Mouse (Mus musculus) R1 (cell line): ENCODE measurements around the gene Olfr700.
A peak's percentile ranks its signal among the peaks of the same experiment; 100 is the strongest.

Source experiments
- DNase-seq: peaks from one replicate; pipeline ENCODE4 v3.0.0-alpha.2; 2018; ENCODE audit warnings: low read depth, low spot score

Gene Olfr700

DNA sequence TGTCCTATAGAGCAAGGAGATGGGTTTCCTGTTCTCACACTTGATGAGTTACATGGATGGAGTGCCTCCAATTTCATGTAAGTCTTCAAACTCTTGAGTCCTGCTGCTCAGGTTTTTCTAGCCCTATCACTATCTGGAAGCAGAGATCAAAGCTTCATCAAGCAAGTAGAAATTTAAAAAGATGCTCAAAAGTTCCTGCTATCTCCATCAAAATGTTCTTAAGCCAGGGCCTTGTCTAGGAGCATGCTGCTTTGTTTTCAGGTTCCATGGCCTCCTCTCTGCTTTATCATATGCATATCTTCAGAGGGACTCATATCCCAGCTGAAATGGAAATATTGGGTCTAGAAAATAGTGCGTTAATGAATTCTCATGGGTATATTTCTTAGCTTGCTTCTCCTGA lies at the start of gene Olfr700:
TSS of gene Olfr700 (minus strand) at position 101 of the 400 bp plus-strand sequence.
- DNase-seq = no peak

DNA sequence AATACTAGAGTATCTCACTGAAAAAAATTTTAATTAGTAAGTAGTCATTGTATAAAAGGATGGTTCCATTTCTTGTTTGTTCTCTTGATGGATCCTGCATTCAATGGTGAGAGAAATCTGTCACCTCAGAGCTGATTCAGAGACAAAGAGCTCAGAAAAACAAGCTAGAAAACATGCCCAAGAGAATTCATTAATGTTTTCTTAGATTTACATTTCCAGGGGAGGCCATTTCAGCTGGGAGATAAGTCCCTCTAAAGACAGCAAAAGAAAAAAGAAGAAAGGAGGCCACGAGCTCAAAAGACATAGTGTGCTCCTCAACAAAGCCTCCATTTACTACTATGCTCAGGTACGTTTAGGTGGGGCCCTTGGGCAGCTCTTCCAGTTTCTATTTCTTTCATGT lies 34.4 kb upstream of the Olfr700 start, which contains the start of gene Olfr703:
TSS of gene Olfr703 (plus strand) at position 301 of the 400 bp plus-strand sequence.
- no peak for DNase-seq

DNA sequence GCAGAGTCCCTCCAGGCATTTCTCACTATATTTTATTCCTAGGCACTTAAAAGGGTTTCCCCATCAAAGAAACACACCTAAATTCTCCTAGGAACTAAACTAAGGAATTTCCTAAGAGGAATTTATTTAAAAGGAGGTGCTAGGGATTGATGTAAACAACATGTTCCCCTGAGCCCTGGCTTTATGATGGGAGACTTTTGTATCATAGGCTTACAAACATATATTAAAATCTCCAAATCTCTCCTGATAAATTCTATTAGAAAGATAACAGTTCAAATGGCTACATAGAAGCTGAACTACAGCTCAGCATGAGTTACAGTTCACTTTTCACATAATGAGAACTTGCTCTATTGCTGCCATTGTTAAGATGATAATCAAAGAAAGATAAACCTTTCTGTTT lies 25.2 kb upstream of the Olfr700 start, which contains the start of gene Olfr702:
TSS of gene Olfr702 (minus strand) at position 101 of the 400 bp plus-strand sequence.
- no peak for DNase-seq

DNA sequence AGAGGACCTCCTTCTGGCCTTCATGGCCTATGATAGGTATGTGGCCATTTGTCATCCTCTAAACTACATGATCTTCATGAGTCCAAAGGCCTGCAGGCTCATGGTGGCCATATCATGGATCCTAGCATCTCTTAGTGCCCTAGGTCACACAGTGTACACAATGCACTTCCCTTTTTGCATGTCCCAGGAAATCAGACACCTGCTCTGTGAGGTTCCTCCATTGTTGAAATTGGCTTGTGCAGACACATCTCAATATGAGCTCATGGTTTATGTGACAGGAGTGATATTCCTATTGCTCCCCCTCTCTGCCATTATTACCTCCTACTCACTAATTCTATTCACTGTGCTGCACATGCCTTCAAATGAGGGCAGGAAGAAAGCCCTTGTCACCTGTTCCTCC lies 9.8 kb upstream of the Olfr700 start:
- no peak for DNase-seq

DNA sequence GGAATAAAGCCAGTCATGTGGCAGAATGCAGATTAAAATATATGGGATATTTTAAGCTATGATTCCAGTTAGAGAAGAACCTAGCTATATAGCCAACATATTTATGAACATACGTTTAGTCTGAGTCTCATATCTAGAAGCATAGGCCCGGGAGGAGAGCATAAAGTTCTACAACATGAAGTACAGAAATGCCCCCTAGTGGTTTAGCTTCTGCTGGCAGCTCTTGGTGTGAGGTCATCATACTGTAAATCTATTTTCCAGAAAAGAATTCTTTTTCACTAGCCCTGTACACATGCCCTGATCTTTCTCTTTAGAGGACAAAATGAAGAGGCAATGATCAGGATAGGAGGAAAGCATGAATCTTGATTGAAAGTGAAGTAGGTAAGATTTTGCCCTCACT lies 7.1 kb upstream of the Olfr700 start:
- peak; percentile 33 for DNase-seq

DNA sequence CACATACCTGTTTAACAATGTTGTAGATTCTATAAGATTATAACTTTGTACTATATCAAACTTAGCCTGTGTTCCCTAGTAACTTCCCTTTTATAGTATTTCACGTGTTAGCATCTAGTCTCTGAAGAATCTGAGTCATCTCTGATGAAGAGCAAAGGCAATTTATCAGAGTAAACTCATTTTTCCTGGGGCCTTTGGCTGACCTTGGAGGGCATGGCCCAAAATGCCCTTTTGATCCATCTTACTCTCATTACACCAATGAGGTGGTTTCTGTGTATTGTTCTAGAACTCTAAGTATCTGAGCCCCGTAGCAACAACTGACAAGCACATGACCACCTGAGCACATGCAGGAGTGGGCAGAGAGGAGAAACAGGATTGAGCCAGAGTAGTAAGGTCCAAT lies 5.2 kb upstream of the Olfr700 start, which contains the start of gene Olfr701:
TSS of gene Olfr701 (plus strand) at position 301 of the 400 bp plus-strand sequence.
- no peak for DNase-seq

DNA sequence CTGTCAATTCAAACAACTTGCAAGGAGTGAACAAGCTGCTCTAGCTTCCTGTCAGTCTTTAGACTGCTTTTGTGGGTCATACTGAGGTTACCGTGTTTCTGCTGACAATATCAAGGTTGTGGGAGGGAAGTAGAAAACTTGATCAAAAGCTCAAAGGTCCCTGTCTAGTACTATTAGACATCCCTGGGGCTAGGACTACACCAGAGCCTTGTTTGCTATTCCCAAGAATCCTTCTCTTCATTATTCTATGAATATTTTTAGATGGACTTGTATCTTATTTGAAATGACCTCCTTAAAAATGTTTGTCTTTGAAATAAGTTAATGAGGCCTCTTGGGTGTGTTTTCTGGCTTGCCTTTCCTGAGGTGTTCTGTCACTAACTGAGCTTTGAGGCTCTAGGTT lies 15.5 kb downstream of the Olfr700 start, which contains the start of gene Olfr699:
TSS of gene Olfr699 (minus strand) at position 101 of the 400 bp plus-strand sequence.
- no peak for DNase-seq

DNA sequence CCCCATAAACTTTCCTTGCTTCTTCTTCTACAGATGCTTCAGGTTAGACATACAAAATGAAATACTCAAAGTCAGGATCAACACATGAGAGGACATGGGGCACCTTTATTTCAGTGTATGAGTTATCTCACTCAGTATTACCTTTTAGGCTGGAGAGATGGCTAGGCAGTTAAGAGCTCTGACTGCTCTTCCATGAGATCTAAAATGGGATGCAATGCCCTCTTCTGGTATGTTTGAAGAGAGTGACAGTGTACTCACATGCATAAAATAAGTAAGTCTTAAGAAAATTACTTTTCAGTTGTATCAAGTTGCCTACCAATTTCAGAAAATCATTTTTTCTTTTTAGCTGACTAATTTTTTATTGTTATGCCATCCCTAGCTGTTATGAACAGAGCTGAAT lies 20.3 kb downstream of the Olfr700 start:
- DNase-seq = no peak

DNA sequence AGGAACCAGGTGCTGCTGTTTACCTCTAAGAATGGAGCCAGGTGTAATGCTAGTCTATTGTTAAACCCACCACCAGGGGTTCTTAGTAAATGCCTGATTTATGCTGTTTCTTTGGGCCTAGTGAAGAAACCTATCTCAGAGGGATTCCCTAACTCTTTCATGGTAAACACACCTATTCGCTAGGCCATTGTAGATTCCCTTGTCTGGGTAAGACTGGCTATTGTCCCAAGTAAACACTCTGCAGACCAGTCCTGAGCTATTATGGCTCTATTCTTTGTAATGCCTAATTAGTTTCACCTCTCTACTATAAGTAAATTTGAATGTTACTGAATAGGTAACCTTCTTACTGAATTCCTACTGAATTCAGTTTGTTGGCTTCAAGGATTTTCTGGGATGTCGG lies 47.6 kb downstream of the Olfr700 start:
- DNase-seq = peak; percentile 84

DNA sequence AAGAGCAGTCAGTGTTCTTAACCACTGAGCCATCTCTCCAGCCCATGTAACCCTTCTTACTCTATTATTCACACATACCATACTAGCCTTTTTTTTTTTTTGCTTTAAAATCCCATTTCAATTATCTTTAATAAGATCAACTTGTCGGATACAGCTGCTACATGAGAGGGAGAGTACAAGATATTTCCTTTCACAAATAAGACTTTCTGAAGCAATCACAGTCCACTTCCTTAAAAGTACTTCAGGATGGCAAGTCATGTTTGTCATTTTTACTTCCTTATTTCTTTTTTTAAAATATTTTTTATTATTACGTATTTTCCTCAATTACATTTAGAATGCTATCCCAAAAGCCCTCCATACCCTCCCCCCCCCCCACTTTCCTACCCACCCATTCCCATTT lies 49.8 kb downstream of the Olfr700 start:
- DNase-seq = no peak
